8 mouse cellular contexts compared by ENCODE assay signal in the genomic region with DNA sequence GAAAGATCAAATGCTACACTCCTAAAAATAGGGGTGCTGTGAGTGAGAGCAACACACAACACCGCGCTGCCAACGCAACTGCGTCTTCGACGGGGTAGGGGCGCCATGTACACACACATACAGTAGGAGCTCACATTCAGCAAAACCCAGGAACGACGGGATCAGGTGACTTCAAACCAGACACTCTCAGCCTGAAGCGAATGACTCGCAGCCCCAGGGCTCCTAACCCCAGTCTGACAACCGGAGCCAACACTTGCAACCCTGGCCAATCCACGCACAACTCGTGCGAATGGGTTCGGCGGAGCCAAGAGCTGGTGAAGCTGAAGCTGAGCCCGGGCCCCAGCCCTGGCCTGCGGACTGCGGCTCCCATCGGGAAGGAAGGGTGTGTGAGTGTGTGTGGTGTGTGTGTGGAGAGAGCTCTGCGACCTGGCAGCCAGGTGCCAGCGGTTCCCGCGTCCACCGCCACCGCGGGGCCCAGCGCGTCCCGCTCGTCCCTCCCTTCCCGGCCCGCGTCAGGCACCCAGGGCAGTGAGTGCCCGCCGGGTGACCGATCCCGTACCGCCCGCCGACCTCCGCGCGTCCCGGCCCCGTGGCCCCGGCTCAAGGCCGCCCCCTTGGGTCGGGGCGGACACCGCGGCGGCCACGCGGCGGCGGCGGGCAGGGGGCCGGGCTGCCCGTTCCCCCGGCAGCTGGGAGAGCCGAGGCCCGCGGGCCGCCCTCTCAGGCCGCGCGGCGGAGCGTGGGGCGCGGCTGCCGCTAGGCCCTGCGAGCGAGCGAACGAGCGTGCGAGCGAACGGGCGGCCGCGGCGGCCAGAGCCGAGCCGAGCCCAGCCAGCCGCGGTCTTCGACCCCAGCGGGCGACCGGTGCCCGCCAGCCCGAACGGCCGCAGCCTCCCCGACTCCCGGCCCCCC. TPM values are rescaled to one million over a fixed set of nuclear protein-coding genes. Genes with fewer than 3 reads are reported as not detected.
DNase-seq lines count a peak whose midpoint lies in the region; ATAC-seq and TF ChIP-seq lines count a peak whose summit lies in the region.

No protein-coding gene starts in this region.

- H3K9me3 ChIP-seq in hindbrain, postnatal 0 days (ENCODE audit: low read length), result no peaks in the 10 kb centered on the region

- no peaks in the 10 kb centered on the region for H3K36me3 ChIP-seq in hindbrain, postnatal 0 days (ENCODE audit: insufficient read depth, low read length)

- H3K9ac ChIP-seq in hindbrain, postnatal 0 days (replicated peaks; ENCODE audit: low read length), result peak overlapping the region; percentile 97

- TF ChIP-seq CTCF in gastrocnemius, adult 2 months (IDR thresholded peaks at IDR 0.05), result peak; percentile 33; the same call in 1 of the 2 replicates
- peak; percentile 54 for TF ChIP-seq CTCF in hindbrain, postnatal 0 days (IDR thresholded peaks at IDR 0.05; ENCODE audit: low read depth)
- no peak for TF ChIP-seq CTCF in left cerebral cortex, adult 2 months (IDR thresholded peaks at IDR 0.05)

- ATAC-seq in common myeloid progenitor, adult 5-6 weeks (replicated peaks; ENCODE audit: low read depth, poor library complexity, severe bottlenecking), result peak; percentile 37
- peak; percentile 73 for ATAC-seq in hindbrain, postnatal 0 days
- peak; percentile 44 for ATAC-seq in megakaryocyte, adult 5-6 weeks (ENCODE audit: poor library complexity, severe bottlenecking)

- intact Hi-C loops in gastrocnemius, adult 2 months (cut with DNase I), result loop anchor here (1.0 to 5.0 kb wide), 3 partner anchors 82 to 100 kb away; no protein-coding TSS in a partner anchor
- intact Hi-C loops in left cerebral cortex, adult 2 months (cut with DNase I), result loop anchor here (5.0 to 10.0 kb wide), 2 partner anchors 110 to 312 kb away; a partner anchor contains a TSS

- H3K27ac ChIP-seq in gastrocnemius, adult 2 months, result peak overlapping the region; percentile 100
- H3K27ac ChIP-seq in hindbrain, postnatal 0 days, result peak overlapping the region; percentile 97
- peak overlapping the region; percentile 96 for H3K27ac ChIP-seq in left cerebral cortex, adult 2 months

- 0 out of 2 replicates have a peak, but pooled peaks cover 5% of the 10 kb centered on the region for H3K4me1 ChIP-seq in hindbrain, postnatal 0 days (ENCODE audit: insufficient read depth, low read length)

- H3K27me3 ChIP-seq in hindbrain, postnatal 0 days (ENCODE audit: insufficient read depth, low read length), result no peaks in the 10 kb centered on the region

- peak overlapping the region; percentile 83 for H3K4me2 ChIP-seq in hindbrain, postnatal 0 days (ENCODE audit: low read depth, low read length)

- WGBS in hindbrain, postnatal 0 days, result under 1% methylated on average over 75 of the region's 100 CpGs

- H3K4me3 ChIP-seq in gastrocnemius, adult 2 months, result peak overlapping the region; percentile 90
- peak overlapping the region; percentile 94 for H3K4me3 ChIP-seq in hindbrain, postnatal 0 days (ENCODE audit: low read length)
- peak overlapping the region; percentile 91 for H3K4me3 ChIP-seq in left cerebral cortex, adult 2 months

- peak; percentile 84 for DNase-seq in R1 (ENCODE audit: low read depth, low spot score)
- peak; percentile 88 for DNase-seq in gastrocnemius, adult 2 months
- DNase-seq in hindbrain, postnatal 0 days (ENCODE audit: low spot score), result peak; percentile 80
- DNase-seq in left cerebral cortex, adult 2 months (ENCODE audit: extremely low spot score in 1 of 2, low spot score in 2 of 2), result peak; percentile 55 to 57
- DNase-seq in right cerebral cortex, adult 2 months (ENCODE audit: low spot score in 2 of 2), result peak; percentile 55 to 72
- peak; percentile 35 for DNase-seq in urinary bladder, postnatal 25 days (ENCODE audit: low spot score)

RNA-seq across cellular contexts. Expression of a gene that starts 0.7 kb away (rescaled TPM):
- total RNA-seq in common myeloid progenitor, adult 5-6 weeks (2017), result 49.3 and 71.2 TPM in 2 replicates
- 100 to 1,000 TPM; 119 to 137 TPM for total RNA-seq in gastrocnemius, adult 2 months (2021)
- 24.3 and 30.5 TPM in 2 replicates for total RNA-seq in hindbrain, postnatal 0 days (2014; rRNA removed)
- 34.9 and 37.2 TPM in 2 replicates for polyA plus RNA-seq in hindbrain, postnatal 0 days (2015; fragmentation: Nextera tagmentation; extraction: Ambion mirVana)
- total RNA-seq in left cerebral cortex, adult 2 months (2021), result 10 to 100 TPM; 64.4 to 67.2 TPM
- total RNA-seq in megakaryocyte, adult 5-6 weeks (2015), result 36.8 and 38.4 TPM in 2 replicates
- total RNA-seq in megakaryocyte, adult 5-6 weeks (2017), result 39.2 and 40.5 TPM in 2 replicates

Comparison
In these comparisons a context has a peak if more than half of its experiments do, and no peak if none do; other contexts are left out.
1. Peak in every context shown above with its lines: DNase-seq, ATAC-seq, H3K4me3 ChIP-seq and H3K27ac ChIP-seq.
2. DNase-seq: peak in every context shown above with its lines; median percentile 88 in gastrocnemius, adult 2 months; 84 in R1; 80 in hindbrain, postnatal 0 days; 64 in right cerebral cortex, adult 2 months; 56 in left cerebral cortex, adult 2 months; 35 in urinary bladder, postnatal 25 days.